Mouse (Mus musculus) testis, adult 2 months (tissue): ENCODE results near the gene Hist1h2bh. TPM values are rescaled to one million over a fixed set of nuclear protein-coding genes. Genes with fewer than 3 reads are reported as not detected.
"Not testable (repeated sequence)": the region's sequence is repeated elsewhere in the genome, so short reads cannot be mapped to it uniquely, and the experiment has no call there.

Experiments used
- H3K27ac ChIP-seq: fragments of 200-500 bp; 2 replicates; pipeline ENCODE4 v1.5.1; 2012; ENCODE audit warnings: low read depth, low read length; ENCODE audit not compliant: control insufficient read depth, insufficient read depth
- H3K27me3 ChIP-seq: fragments of 200-500 bp; 2 replicates; pipeline ENCODE4 v1.6.1; 2012; ENCODE audit warnings: mild to moderate bottlenecking, low read length, moderate library complexity; ENCODE audit not compliant: control insufficient read depth, insufficient read depth
- H3K36me3 ChIP-seq: fragments of 200-500 bp; 2 replicates; pipeline ENCODE4 v1.6.1; 2012; ENCODE audit warnings: mild to moderate bottlenecking, low read length; ENCODE audit not compliant: control insufficient read depth, insufficient read depth
- H3K4me1 ChIP-seq: fragments of 200-500 bp; 2 replicates; pipeline ENCODE4 v1.6.1; 2012; ENCODE audit warnings: low read length; ENCODE audit not compliant: control insufficient read depth, insufficient read depth
- H3K4me3 ChIP-seq: fragments of 200-500 bp; 2 replicates; pipeline ENCODE4 v1.5.1; 2012; ENCODE audit warnings: low read depth, mild to moderate bottlenecking, low read length, moderate library complexity, mixed read lengths; ENCODE audit not compliant: control insufficient read depth
- CTCF ChIP-seq: fragments of 200-500 bp; IDR thresholded peaks from 2 replicates; pipeline ENCODE4 v1.5.1; 2012; ENCODE audit warnings: low read depth, mild to moderate bottlenecking, inconsistent platforms, low read length, moderate library complexity; ENCODE audit not compliant: control insufficient read depth, insufficient read depth, insufficient replicate concordance
- POLR2A ChIP-seq: fragments of 200-500 bp; IDR thresholded peaks from 2 replicates; pipeline ENCODE4 v1.6.1; 2012; ENCODE audit warnings: low read depth, mild to moderate bottlenecking, inconsistent platforms, low read length, moderate library complexity; ENCODE audit not compliant: control insufficient read depth
- polyA plus RNA-seq: library from polyadenylated mRNA; depleted of rRNA; stranded (reverse); fragments of >200 nt; gene quantifications from 2 replicates; pipeline ENCODE4 v1.2.3, GENCODE M21; 2012

Gene Hist1h2bh
- polyA plus RNA-seq, 1 experiment: 0.07 TPM

- Histone ChIP-seq H3K36me3 (no peaks in the 10 kb centered on the region), H3K4me3 (no peak overlapping the region), H3K4me1 (peaks cover 6% of the 10 kb centered on the region), H3K27ac (no peak overlapping the region), H3K27me3 (no peaks in the 10 kb centered on the region; the same call in 1 of the 2 replicates)
- TF ChIP-seq CTCF (no peak), POLR2A (no peak)
Measured at GRCm38 (mm10) chr13:23576351-23576881, 33.2 kb upstream of the Hist1h2bh start.

- H3K4me3 ChIP-seq: peak overlapping the region; percentile 47
- H3K4me1 ChIP-seq, H3K36me3 ChIP-seq, H3K27ac ChIP-seq, H3K27me3 ChIP-seq: not testable (repeated sequence)
Measured at GRCm38 (mm10) chr13:23575864-23576313, 32.7 kb upstream of the Hist1h2bh start.

DNA sequence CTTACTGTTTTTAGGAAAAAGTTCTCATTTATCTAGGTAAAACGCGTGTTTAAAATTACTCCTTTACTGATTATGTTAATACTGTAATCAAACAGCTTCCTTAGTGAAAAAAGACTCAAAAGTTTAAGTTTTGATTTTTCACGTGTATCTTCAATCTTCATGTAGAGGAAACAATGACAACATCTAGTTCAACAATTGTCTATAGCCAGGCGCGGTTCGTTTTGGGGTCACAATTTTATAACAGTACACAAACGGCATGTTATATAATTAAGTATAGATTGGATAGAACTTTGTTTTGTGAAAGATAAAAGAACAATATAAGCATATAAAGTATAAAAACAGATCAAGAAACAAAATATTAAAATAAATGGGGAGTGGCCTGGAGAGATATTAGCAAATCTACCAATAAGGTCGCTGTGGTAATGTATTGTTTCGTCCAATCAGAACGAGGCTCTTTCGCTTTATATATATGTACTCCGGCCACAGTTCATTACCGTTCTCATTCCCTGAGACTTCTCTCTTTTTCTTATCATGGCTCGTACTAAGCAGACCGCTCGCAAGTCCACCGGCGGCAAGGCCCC is 32.2 kb upstream of the Hist1h2bh start, which contains the start of gene Hist1h3d:
TSS of gene Hist1h3d (plus strand) at position 493 of the 581 bp plus-strand sequence.
- Histone ChIP-seq H3K27me3 (no peaks in the 10 kb centered on the region; the same call in 1 of the 2 replicates), H3K36me3 (no peaks in the 10 kb centered on the region), H3K4me3 (peak within 1 kb of the TSS; percentile 47), H3K27ac (0 out of 2 replicates have a peak within 1 kb of the TSS, but pooled peaks have one; percentile 29), H3K4me1 (peaks cover 4% of the 10 kb centered on the region)
- TF ChIP-seq CTCF (no peak), POLR2A (no peak)

DNA sequence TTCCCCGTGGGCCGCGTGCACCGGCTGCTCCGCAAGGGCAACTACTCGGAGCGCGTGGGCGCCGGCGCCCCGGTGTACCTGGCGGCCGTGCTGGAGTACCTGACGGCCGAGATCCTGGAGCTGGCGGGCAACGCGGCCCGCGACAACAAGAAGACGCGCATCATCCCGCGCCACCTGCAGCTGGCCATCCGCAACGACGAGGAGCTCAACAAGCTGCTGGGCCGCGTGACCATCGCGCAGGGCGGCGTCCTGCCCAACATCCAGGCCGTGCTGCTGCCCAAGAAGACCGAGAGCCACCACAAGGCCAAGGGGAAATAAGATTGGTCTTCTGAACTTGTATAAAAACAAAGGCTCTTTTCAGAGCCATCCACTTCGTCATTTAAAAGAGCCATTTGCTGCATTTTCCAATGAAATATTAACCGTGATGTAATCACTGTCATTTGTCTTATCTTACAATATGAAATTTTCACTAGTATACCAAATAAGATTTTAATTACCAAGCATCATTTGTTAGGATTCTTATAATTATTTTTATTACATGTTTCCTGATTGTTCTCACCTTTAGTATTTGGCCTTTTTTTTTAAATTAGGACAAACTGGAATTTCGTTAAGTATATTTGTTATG is 31.5 kb upstream of the Hist1h2bh start:
- H3K36me3 ChIP-seq, H3K4me1 ChIP-seq, H3K27me3 ChIP-seq: not testable (repeated sequence)
- Histone ChIP-seq H3K27ac (0 out of 2 replicates have a peak overlapping the region, but pooled peaks have one; percentile 53), H3K4me3 (peak overlapping the region; percentile 59)

GRCm38 (mm10) chr13:23573898-23574524 is 30.8 kb upstream of the Hist1h2bh start, which contains the start of the genes Hist1h2bf and Hist1h2ad:
Gene Hist1h2bf (minus strand): TSS chr13:23574196.
Gene Hist1h2ad (plus strand): TSS chr13:23574381.
- not testable (repeated sequence) for H3K36me3 ChIP-seq, H3K4me1 ChIP-seq, H3K27me3 ChIP-seq
- Histone ChIP-seq H3K27ac (0 out of 2 replicates have a peak within 1 kb of the TSS, but pooled peaks have one; percentile 53), H3K4me3 (peak within 1 kb of the TSS; percentile 62)

DNA sequence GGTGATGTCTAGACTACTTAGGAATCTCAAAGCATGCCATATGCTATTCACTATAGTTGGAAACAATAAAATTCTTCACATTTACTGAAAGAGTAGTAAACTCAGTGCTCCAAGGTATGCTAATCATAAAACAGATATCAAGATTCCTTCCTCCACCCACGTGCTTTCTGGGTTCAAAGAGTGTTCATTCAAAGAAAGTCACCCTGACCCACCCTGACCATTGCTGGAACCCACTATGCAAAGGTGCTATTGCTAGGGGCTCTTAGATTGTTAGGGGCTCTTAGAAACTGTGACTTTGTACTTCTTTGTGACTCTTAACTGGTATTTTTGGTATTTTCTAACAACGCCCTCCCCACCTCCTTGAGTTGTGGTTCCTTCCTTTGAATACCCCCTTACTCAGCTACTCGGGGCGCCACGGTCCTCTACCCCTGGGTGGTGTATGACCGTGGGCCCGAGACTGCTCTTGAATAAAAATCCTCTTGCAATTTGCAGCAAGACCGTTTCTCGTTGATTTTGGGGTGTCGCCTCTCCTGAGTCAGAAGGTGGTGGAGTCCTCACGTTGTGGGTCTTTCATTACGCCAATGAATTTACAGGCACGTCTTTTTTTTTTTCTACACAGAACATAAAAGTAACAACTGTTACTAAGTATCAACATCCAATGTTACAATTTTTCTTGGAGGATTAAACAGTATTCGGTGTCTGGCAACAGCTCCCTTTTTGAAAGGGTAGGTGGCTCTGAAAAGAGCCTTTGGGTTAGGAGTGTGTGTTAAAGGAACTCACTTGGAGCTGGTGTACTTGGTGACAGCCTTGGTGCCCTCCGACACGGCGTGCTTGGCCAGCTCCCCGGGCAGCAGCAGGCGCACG is 30.1 kb upstream of the Hist1h2bh start:
- H3K4me1 ChIP-seq, H3K27ac ChIP-seq, H3K36me3 ChIP-seq, H3K4me3 ChIP-seq, H3K27me3 ChIP-seq: not testable (repeated sequence)
